Mouse (Mus musculus) heart, adult 10 weeks (tissue): ENCODE data around the gene Mfsd10. TPM values are rescaled to one million over a fixed set of nuclear protein-coding genes. Genes with fewer than 3 reads are reported as not detected.

Experiments used
- polyA plus RNA-seq: library from polyadenylated mRNA; stranded (reverse); fragments of 350-450 nt; fragmentation: Illumina TruSeq; extraction: RNeasy Lipid Tissue Mini Kit (QIAGEN cat#74804); gene quantifications from one replicate; pipeline ENCODE4 v1.2.3, GENCODE M21; 2014; ENCODE audit warnings: low read depth, low replicate concordance

The Mfsd10 gene
- polyA plus RNA-seq: 18.5 TPM

GRCm38 (mm10) chr5:34636481-34637287 is at the start of gene Mfsd10:
Mfsd10 (minus strand) TSS chr5:34637212.

GRCm38 (mm10) chr5:34659686-34660590 is 22.9 kb upstream of the Mfsd10 start, which contains the start of the genes Nop14 and Grk4:
Nop14 (minus strand) TSS chr5:34660148.
Grk4 (plus strand) TSS chr5:34660379.

Other genes with a start within 250 kb of the Mfsd10 start
- gene Tnip2, start 123.2 kb downstream of the Mfsd10 start, polyA plus RNA-seq: 13.7 TPM
- 2.4 TPM for gene Sh3bp2, start 111.4 kb downstream of the Mfsd10 start, polyA plus RNA-seq
- gene Add1, start 63.5 kb downstream of the Mfsd10 start, polyA plus RNA-seq: 117 TPM
- gene Nop14, start 22.9 kb upstream of the Mfsd10 start, polyA plus RNA-seq: 17.2 TPM
- 5.7 TPM for gene Grk4, start 23.2 kb upstream of the Mfsd10 start, polyA plus RNA-seq
- gene Htt, start 124.5 kb upstream of the Mfsd10 start, polyA plus RNA-seq: 8.1 TPM